Mouse (Mus musculus) C2C12 (cell line): ENCODE measurements at regions not wholly inside any gene's neighbourhood (a gene's known extent, or its start where the extent isn't known, plus 50 kb on each side); places are given as distances from the start of the nearest gene placed in this dataset.

ENCODE experiments used
- H3K27me3 ChIP-seq: one replicate; pipeline ENCODE4 v1.6.1; 2011; ENCODE audit not compliant: control insufficient read depth, insufficient read depth, insufficient read length
- H3K36me3 ChIP-seq: one replicate; pipeline ENCODE4 v1.6.1; 2011; ENCODE audit not compliant: control insufficient read depth, insufficient read depth
- H3K4me3 ChIP-seq: one replicate; pipeline ENCODE4 v1.5.1; 2011; ENCODE audit warnings: mild to moderate bottlenecking, control low read depth; ENCODE audit not compliant: poor library complexity, insufficient read depth, severe bottlenecking
- H3K79me2 ChIP-seq: one replicate; pipeline ENCODE4 v1.6.1; 2011; ENCODE audit not compliant: control insufficient read depth, insufficient read depth
- H3K79me3 ChIP-seq: one replicate; pipeline ENCODE4 v1.6.1; 2011; ENCODE audit warnings: low read depth, control low read depth
- H3ac ChIP-seq: one replicate; pipeline ENCODE3; 2011; ENCODE audit warnings: low read depth; ENCODE audit not compliant: control insufficient read depth, insufficient read length
- CEBPB ChIP-seq: IDR thresholded peaks from one replicate; pipeline ENCODE4 v1.6.1; 2011; ENCODE audit warnings: low read depth, mild to moderate bottlenecking, control low read depth, moderate library complexity
- CTCF ChIP-seq: IDR thresholded peaks from one replicate; pipeline ENCODE4 v1.5.1; 2011; ENCODE audit not compliant: control insufficient read depth, insufficient read depth, insufficient read length
- FOSL1 ChIP-seq: IDR thresholded peaks from one replicate; pipeline ENCODE4 v1.8.0; 2011; ENCODE audit warnings: mild to moderate bottlenecking, low read length; ENCODE audit not compliant: poor library complexity, insufficient read depth, severe bottlenecking
- MAX ChIP-seq: IDR thresholded peaks from one replicate; pipeline ENCODE4 v1.6.1; 2011; ENCODE audit warnings: mild to moderate bottlenecking, control low read depth
- MYOD1 ChIP-seq: IDR thresholded peaks from one replicate; pipeline ENCODE4 v1.6.1; 2011; ENCODE audit warnings: low read depth; ENCODE audit not compliant: control insufficient read depth, insufficient read length
- MYOG ChIP-seq: IDR thresholded peaks from one replicate; pipeline ENCODE4 v1.6.1; 2011; ENCODE audit not compliant: control insufficient read depth, insufficient read length; ENCODE audit errors: extremely low read depth
- USF1 ChIP-seq: IDR thresholded peaks from one replicate; pipeline ENCODE4 v1.6.1; 2011; ENCODE audit warnings: low read depth, mild to moderate bottlenecking, control low read depth, moderate library complexity

DNA sequence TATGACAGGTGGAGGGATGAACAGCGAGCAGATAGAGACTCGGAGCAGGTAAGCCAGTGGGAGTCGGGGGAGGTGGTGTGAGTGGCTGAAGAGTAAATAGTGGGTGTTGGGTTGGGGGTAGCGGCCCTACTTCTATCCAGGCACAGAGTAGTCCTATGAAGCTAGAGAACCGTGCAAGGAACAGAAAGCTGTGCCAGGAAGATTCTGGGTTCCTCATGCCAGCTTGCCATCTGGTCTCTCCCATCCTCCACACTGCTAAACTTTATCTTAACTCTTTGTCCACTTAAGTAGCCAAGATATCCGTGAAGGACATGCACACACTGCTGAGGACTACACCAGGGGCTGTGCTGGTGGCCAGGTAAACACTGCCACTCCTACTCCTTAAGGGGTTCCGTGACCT is 234.9 kb downstream of the Mroh4 start:
- H3K79me3 ChIP-seq, result no peaks in the 10 kb centered on the region
- no peaks in the 10 kb centered on the region for H3K36me3 ChIP-seq
- H3K4me3 ChIP-seq, result no peak overlapping the region
- no peak overlapping the region for H3ac ChIP-seq
- TF ChIP-seq USF1 (no peak), CTCF (no peak), FOSL1 (no peak), MAX (no peak), CEBPB (no peak), MYOD1 (no peak), MYOG (no peak)
- H3K79me2 ChIP-seq, result no peaks in the 10 kb centered on the region
- no peaks in the 10 kb centered on the region for H3K27me3 ChIP-seq

DNA sequence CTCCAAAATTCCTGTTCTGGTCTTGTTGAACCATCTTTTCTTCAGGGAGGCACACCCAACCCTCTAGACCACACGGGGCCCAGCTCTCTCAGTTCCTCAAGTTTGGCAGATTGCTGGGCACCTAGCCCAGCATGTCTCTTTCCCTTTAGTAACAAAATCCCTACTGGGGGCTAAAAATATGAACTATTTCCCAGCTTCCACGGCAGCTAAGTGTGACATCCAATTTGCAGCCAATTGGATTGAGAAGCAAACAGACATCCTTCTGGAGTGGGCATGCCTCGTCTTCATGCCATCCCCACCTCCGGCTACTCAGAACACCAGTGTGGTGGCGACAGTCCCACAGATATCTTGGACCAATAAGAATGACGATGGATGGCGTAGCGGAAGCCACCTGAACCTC is 240.1 kb downstream of the Mroh4 start:
- no peaks in the 10 kb centered on the region for H3K27me3 ChIP-seq
- H3K79me2 ChIP-seq, result no peaks in the 10 kb centered on the region
- no peaks in the 10 kb centered on the region for H3K79me3 ChIP-seq
- H3K36me3 ChIP-seq, result no peaks in the 10 kb centered on the region
- H3ac ChIP-seq, result no peak overlapping the region
- TF ChIP-seq USF1 (no peak), CTCF (no peak), FOSL1 (no peak), MYOD1 (no peak), CEBPB (no peak), MAX (no peak), MYOG (no peak)
- no peak overlapping the region for H3K4me3 ChIP-seq

- H3ac ChIP-seq, result no peak overlapping the region
- no peak overlapping the region for H3K4me3 ChIP-seq
- TF ChIP-seq CEBPB, result no peak
- no peak for TF ChIP-seq FOSL1
- TF ChIP-seq USF1, result no peak
- no peak for TF ChIP-seq MYOD1
- no peak for TF ChIP-seq CTCF
- no peak for TF ChIP-seq MAX
- TF ChIP-seq MYOG, result no peak
- H3K36me3 ChIP-seq, result no peaks in the 10 kb centered on the region
- no peaks in the 10 kb centered on the region for H3K27me3 ChIP-seq
- H3K79me2 ChIP-seq, result no peaks in the 10 kb centered on the region
- no peaks in the 10 kb centered on the region for H3K79me3 ChIP-seq
Measured at GRCm38 (mm10) chr15:74387533-74387932, 248.6 kb downstream of the Mroh4 start.

DNA sequence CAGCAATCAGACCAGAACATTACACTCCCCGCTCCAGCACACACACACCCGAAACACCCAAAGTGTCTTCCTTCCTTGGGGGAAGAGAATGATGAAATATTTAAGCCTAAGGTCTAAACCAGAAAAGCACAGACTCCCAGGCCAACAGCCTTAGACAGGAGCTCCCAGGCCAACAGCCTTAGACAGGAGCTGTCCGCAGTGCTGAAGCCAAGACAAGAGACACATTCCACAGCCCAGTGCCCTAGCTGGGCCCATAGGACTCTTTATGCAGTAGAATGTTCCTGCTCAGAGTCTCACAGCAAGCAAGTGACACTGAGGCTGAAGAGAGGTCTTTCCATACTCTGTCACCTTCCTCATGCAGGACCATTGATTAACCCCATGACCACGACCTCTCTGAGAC is 253.6 kb downstream of the Mroh4 start:
- no peaks in the 10 kb centered on the region for H3K36me3 ChIP-seq
- H3K79me2 ChIP-seq, result no peaks in the 10 kb centered on the region
- TF ChIP-seq MYOD1, result no peak
- no peak overlapping the region for H3ac ChIP-seq
- no peaks in the 10 kb centered on the region for H3K79me3 ChIP-seq
- H3K27me3 ChIP-seq, result no peaks in the 10 kb centered on the region
- H3K4me3 ChIP-seq, result no peak overlapping the region

GRCm38 (mm10) chr15:74379366-74379765 is 256.8 kb downstream of the Mroh4 start:
- H3K79me3 ChIP-seq, result no peaks in the 10 kb centered on the region
- no peak overlapping the region for H3ac ChIP-seq
- H3K27me3 ChIP-seq, result no peaks in the 10 kb centered on the region
- TF ChIP-seq MYOG, result no peak
- TF ChIP-seq USF1, result no peak
- H3K36me3 ChIP-seq, result no peaks in the 10 kb centered on the region
- no peaks in the 10 kb centered on the region for H3K79me2 ChIP-seq
- no peak overlapping the region for H3K4me3 ChIP-seq

DNA sequence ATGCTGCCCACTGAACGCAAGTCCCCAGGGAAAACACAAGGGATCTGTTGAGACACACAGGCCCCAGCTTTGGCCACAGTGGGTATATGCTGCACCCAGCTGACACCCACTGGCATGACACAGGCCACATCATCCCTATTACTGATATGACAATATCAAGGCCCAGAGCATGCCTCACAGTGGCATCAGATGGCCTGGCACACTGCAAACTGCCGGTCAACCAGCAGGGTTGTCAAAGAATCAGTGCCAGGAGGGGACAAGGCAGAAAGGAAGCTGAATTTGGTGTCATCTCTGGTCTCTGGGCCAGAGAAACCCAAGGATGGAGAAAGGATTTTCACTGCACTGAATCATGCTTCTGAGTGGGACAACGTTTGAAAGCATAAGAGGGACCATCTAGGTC is 266.7 kb downstream of the Mroh4 start:
- Histone ChIP-seq H3K27me3 (no peaks in the 10 kb centered on the region), H3ac (no peak overlapping the region), H3K4me3 (no peak overlapping the region), H3K79me2 (no peaks in the 10 kb centered on the region), H3K36me3 (no peaks in the 10 kb centered on the region), H3K79me3 (no peaks in the 10 kb centered on the region)
- TF ChIP-seq CTCF, result no peak
- TF ChIP-seq MAX, result no peak
- no peak for TF ChIP-seq CEBPB
- TF ChIP-seq MYOD1, result no peak
- TF ChIP-seq FOSL1, result no peak
- no peak for TF ChIP-seq USF1
- no peak for TF ChIP-seq MYOG
